Mouse (Mus musculus): ENCODE measurements at regions not wholly inside any gene's neighbourhood (a gene's known extent, or its start where the extent isn't known, plus 50 kb on each side); places are given as distances from the start of the nearest gene placed in this dataset.

DNA sequence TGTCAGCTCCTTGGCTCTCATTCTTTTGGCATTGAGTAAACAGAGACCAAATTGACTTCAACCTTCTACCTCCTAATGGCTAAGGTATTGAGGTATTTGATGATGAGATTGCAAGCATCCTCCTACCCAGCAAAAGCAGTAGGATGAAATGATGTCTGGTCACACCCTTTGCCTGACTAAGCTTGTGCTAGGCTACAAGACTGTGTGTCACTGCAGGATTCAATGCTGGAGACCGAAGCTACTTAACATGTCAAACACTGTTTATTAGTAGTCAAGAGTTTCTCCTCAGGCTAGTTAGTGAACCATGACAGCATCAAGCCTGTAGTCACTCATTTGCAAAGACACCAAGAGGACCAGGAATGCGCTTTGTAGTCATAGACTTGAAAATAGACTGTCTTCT is 320.0 kb downstream of the Prr30 start:
- no peak for DNase-seq

DNA sequence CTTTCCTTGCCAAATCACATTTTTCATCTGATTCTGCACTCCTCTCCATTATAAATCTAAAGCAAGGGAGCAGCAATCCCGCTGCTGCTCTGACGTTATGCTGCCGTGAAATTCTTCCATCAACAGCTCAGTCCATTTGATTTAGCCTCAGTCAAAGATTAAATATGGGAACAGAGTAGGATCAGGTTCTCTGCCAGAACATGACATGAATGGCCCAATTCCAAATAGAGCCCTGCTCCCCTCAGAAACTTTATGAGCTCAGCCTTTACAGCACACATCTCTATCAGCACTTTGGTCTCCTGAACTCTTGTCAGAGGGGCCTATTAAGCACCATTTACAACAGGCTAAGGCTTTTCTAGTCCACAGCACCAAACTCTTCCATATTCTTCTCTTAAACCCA is 332.3 kb downstream of the Prr30 start:
- DNase-seq, result no peak

GRCm38 (mm10) chr14:100864792-100865191 is 335.3 kb downstream of the Prr30 start:
- no peak for DNase-seq

DNA sequence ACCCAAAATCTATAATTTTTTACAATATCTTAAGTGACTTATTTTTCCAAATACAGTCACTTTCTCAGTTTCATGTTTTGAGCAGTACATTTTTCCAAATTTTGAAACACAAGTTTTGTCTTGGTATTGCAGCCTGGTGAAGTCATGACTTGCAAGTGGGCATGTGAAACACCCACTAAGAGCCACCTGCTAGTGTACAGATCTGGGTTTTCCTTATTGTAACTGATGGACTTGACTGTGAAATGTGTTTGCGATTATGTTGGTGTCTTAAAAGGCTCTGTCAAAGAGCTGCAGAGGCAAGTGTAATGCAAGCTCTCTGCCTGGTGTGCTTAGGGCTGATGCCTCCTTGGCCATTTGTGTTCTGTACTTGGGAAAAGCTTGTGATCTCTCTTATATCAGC is 336.0 kb downstream of the Prr30 start:
- no peak for DNase-seq

GRCm38 (mm10) chr14:100842828-100843227 is 357.3 kb downstream of the Prr30 start:
- peak; percentile 7 for DNase-seq

All from adrenal gland, postnatal 10 days (tissue).